Mouse (Mus musculus) limb, embryonic 14.5 days (tissue): Measurements from ENCODE around the gene Ssr3. TPM values are rescaled to one million over a fixed set of nuclear protein-coding genes. Genes with fewer than 3 reads are reported as not detected.

Source experiments
- ATAC-seq: fragments of 200-750 bp; cut with Nextera tagmentation; 2 replicates; pipeline ENCODE4 v1.8.0; 2017; ENCODE audit warnings: low read depth, moderate number of reproducible peaks, moderate TSS enrichment; ENCODE audit not compliant: low FRiP score
- DNase-seq: peaks from one replicate; pipeline ENCODE4 v3.0.0-alpha.2; 2015; ENCODE audit warnings: low spot score
- H3K27ac ChIP-seq: fragments of 300-500 bp; sonication (generic); replicated peaks from 2 replicates; pipeline ENCODE4 v1.5.1; 2014; ENCODE audit warnings: low read depth, mild to moderate bottlenecking, low read length, moderate library complexity, mixed read lengths
- H3K27me3 ChIP-seq: fragments of 300-500 bp; sonication (generic); 2 replicates; pipeline ENCODE4 v1.6.1; 2014; ENCODE audit warnings: low read length, mixed read lengths; ENCODE audit not compliant: control insufficient read depth, insufficient read depth
- H3K36me3 ChIP-seq: fragments of 300-500 bp; sonication (generic); 2 replicates; pipeline ENCODE4 v1.6.1; 2014; ENCODE audit warnings: mild to moderate bottlenecking, low read length, moderate library complexity, mixed read lengths; ENCODE audit not compliant: control insufficient read depth, insufficient read depth
- H3K4me1 ChIP-seq: fragments of 300-500 bp; sonication (generic); 2 replicates; pipeline ENCODE4 v1.6.1; 2014; ENCODE audit warnings: antibody characterized with exemption, low read length, mixed read lengths; ENCODE audit not compliant: control insufficient read depth, insufficient read depth
- H3K4me2 ChIP-seq: fragments of 300-500 bp; sonication (generic); replicated peaks from 2 replicates; pipeline ENCODE4 v1.6.1; 2014; ENCODE audit warnings: low read depth, mild to moderate bottlenecking, low read length, moderate library complexity; ENCODE audit not compliant: severe bottlenecking
- H3K4me3 ChIP-seq: fragments of 300-500 bp; sonication (generic); replicated peaks from 2 replicates; pipeline ENCODE4 v1.5.1; 2014; ENCODE audit warnings: low read length
- H3K9ac ChIP-seq: fragments of 300-500 bp; sonication (generic); 2 replicates; pipeline ENCODE4 v1.6.1; 2014; ENCODE audit warnings: mild to moderate bottlenecking, low read depth, low read length, moderate library complexity; ENCODE audit not compliant: severe bottlenecking
- H3K9me3 ChIP-seq: fragments of 300-500 bp; sonication (generic); 2 replicates; pipeline ENCODE4 v1.6.1; 2016; ENCODE audit warnings: low read length; ENCODE audit not compliant: control insufficient read depth
- POLR2A ChIP-seq: fragments of 200-500 bp; IDR thresholded peaks from 2 replicates; pipeline ENCODE4 v1.8.0; 2012; ENCODE audit warnings: inconsistent platforms, mild to moderate bottlenecking, moderate library complexity, borderline replicate concordance; ENCODE audit not compliant: insufficient read depth, insufficient read length; ENCODE audit errors: extremely low read depth
- WGBS: fragments of 180-500 bp; shearing (Covaris S2); extraction: QIAGEN DNeasy Blood & Tissue Kit; methylation state at CpG from one replicate; pipeline ENCODE4 v1.1.7; 2014; 5-methylcytosine and 5-hydroxymethylcytosine counted together
- polyA plus RNA-seq, 2 experiments: library from polyadenylated mRNA; depleted of rRNA in 1 of 2; stranded (reverse) in 1 of 2; unstranded in 1 of 2; fragments of >200 nt; fragmentation: Nextera tagmentation in 1 of 2; extraction: Ambion mirVana in 1 of 2; gene quantifications; 2 replicates each; pipeline versions ENCODE4 v1.2.1 to v1.2.3; 2012 to 2014

The Ssr3 gene
- polyA plus RNA-seq, 2 experiments, result 214 to 320 TPM

DNA sequence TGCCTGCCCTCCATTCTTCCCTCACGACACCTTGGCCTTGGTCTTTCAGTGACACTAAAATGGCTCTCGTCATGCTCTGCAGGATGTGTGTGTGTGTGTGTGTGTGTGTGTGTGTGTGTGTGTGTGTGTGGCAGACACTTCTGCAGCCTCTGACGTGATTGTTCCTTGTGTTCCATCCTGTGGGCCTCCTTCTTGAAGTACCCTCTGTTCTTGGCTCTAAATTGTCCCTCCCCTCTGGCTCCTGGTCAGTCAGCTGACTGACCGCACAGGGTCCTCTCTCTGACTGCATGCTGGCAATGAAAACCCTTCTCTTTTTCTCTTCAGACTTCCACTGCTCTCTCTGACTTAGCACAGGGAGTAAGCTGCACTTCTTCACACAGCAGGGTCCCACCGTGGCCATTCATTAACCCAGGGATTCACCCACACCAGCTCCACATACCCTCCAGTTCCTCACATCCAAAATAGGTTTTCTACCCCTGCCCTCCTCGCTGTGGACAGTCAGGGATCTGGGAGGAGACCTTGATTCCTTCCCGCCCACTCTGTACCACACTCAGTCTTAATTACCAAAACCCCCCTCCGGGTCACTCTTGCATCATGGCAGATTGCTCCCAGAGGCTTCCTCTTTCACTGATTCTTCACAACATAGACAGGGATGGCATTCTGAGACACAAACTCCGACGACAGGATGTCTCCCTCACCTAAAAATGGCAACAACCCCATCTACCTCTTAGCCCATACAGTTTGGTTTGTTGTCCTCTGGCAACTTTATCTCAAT, 39.0 kb downstream of the Ssr3 start:
- H3K4me1 ChIP-seq, result no peaks in the 10 kb centered on the region
- H3K9ac ChIP-seq, result no peak overlapping the region
- no peak overlapping the region for H3K4me2 ChIP-seq
- no peak overlapping the region for H3K4me3 ChIP-seq
- H3K9me3 ChIP-seq, result no peaks in the 10 kb centered on the region
- no peaks in the 10 kb centered on the region for H3K36me3 ChIP-seq
- no peak overlapping the region for H3K27ac ChIP-seq
- ATAC-seq (no peak), DNase-seq (no peak)
- no peak for TF ChIP-seq POLR2A
- H3K27me3 ChIP-seq, result no peaks in the 10 kb centered on the region
- 76% methylated on average over 10 of the region's 10 CpGs for WGBS

DNA sequence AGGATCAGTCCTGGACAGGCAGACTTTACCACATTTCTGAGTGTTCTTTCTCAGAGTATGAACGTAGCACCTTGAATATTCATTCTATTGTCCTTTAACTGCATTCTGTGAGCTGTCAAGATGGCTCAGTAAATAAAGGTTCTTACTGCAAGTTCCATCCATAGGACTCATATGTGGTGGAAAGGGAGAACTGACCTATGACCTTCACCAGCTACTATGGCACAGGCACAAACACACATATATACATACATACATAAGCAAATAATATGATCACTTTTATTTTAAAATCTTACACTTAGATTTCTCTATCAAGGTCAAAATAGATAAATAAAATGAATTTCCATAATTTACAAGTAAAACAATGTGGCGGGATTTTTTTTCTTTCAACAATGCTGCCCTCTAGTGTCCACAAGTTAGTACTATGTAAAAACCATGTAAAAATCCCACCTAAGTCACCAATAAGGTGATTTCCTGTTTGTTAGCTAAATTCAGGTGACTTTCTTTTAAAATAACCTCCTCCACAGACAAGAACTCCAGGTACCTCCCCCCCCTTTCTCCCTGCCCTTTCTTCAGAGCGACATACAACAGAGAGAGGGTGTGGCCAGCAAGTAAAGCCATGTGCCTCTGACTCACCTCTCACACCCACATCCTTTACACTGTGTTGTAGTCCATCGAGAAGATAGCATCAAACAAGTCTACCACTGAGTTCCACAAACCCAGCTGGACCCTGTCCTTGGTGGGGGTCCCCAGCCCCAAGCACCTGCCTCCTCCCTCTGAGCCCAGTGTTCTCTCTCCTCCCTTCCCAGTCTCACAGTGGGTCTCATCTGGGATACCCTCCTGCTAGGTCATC, 39.9 kb downstream of the Ssr3 start:
- H3K36me3 ChIP-seq, result no peaks in the 10 kb centered on the region
- no peaks in the 10 kb centered on the region for H3K4me1 ChIP-seq
- no peak for TF ChIP-seq POLR2A
- H3K27ac ChIP-seq, result no peak overlapping the region
- DNase-seq (peak; percentile 61), ATAC-seq (no peak)
- WGBS, result 42% methylated on average over 4 of the region's 4 CpGs
- H3K4me3 ChIP-seq, result no peak overlapping the region
- H3K4me2 ChIP-seq, result no peak overlapping the region
- H3K9ac ChIP-seq, result no peak overlapping the region
- no peaks in the 10 kb centered on the region for H3K27me3 ChIP-seq
- no peaks in the 10 kb centered on the region for H3K9me3 ChIP-seq

DNA sequence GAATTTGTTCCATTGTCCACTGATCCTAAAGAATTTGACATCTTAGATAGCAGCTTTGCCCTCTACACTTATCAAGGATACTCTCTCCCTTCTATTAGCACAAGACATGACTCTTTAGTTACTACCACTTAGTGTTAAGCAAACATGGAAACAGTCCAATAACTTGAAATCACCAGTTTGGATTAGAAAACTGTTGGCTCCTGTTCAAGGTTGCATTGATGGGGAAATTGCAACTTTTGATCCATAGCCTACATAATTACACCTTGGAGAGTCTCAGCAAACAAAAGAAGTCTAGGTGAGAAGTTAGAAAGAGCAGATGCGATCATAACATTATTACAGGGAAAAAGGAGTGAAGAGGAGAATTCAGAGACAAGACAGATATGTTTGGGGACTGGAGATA, 46.2 kb downstream of the Ssr3 start:
- no peak for TF ChIP-seq POLR2A
- no peak overlapping the region for H3K4me3 ChIP-seq
- 86% methylated on average over 1 of the region's 1 CpGs for WGBS
- no peak overlapping the region for H3K4me2 ChIP-seq
- H3K27me3 ChIP-seq, result no peaks in the 10 kb centered on the region
- no peak overlapping the region for H3K27ac ChIP-seq
- H3K4me1 ChIP-seq, result no peaks in the 10 kb centered on the region
- H3K36me3 ChIP-seq, result no peaks in the 10 kb centered on the region
- no peaks in the 10 kb centered on the region for H3K9me3 ChIP-seq
- no peak for ATAC-seq
- no peak for DNase-seq
- H3K9ac ChIP-seq, result no peak overlapping the region

DNA sequence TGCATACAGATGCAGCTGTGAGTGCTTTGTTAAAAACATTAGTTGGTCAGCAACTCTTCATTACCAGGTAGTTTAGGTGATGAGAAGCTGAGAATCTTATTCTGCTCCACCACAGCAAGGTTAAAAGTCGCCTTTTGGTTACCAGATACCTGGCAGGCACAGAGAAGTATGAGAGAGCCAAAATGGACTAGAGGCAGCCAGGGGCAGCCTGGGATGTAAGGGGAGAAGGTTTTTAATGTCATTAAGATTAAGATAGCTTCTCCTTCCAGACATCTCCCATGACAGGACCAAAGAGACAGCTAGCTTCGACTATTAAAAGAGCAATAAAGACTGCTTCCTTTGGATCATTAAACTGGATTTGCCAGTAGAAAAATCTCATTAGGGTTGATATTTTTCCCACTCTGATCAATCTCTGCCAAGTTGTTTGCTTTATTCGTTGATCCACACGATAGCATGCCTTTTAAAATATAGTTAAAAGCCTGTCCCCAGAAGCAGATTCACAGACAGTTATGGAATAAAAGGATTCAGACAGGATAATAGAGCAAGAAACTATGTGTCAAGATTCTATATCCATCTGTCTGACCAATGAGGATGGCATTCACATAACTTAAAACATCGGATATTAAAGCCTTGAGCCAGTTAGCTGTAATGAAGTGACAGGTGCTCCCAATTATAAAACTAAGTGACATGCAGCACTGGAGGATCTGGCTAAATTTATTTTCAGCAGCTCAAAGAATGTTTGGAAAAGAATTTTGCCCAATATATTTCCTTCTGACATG, 52.1 kb downstream of the Ssr3 start:
- peaks cover 7% of the 10 kb centered on the region for H3K4me1 ChIP-seq
- no peak for ATAC-seq
- H3K27ac ChIP-seq, result no peak overlapping the region
- H3K36me3 ChIP-seq, result no peaks in the 10 kb centered on the region
- WGBS, result 61% methylated on average over 5 of the region's 5 CpGs
- no peak overlapping the region for H3K4me3 ChIP-seq
- no peak overlapping the region for H3K4me2 ChIP-seq
- no peaks in the 10 kb centered on the region for H3K27me3 ChIP-seq
- no peak for TF ChIP-seq POLR2A
- H3K9me3 ChIP-seq, result no peaks in the 10 kb centered on the region
- no peak overlapping the region for H3K9ac ChIP-seq
- DNase-seq, result no peak

DNA sequence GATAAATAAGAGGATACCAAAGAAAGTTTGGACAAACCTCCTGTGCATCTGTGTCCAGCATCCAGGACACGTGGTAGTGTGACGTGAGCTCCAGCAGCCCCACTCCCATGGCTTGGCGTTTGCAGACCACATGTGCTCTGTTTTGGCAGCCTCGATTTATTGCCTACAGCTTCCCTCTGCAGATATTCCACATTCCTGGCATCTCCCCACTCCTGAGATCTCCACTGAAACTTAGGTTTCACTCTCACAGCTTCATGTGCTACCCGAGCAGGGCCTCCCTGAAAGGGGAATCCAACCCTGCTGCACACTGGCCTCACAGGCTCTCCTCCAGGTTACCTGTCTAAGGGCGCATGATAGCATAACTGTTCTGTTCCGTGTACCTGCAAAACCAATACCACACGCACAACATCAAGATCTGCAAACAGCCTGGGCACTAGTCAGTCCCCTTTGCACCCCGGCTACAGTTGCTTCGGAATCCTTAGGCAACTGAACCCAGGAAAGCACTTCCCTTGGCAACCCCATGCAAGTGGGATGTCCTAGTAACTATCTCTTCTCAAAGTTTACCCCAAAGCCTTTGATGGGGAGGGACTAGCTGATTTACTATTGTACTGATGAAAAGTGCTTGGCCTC, 54.5 kb downstream of the Ssr3 start:
- Histone ChIP-seq H3K4me3 (no peak overlapping the region), H3K27ac (peak overlapping the region; percentile 48; the same call in 1 of the 2 replicates), H3K4me1 (peaks cover 7% of the 10 kb centered on the region), H3K36me3 (no peaks in the 10 kb centered on the region), H3K4me2 (no peak overlapping the region; the same call in 1 of the 2 replicates), H3K9ac (no peak overlapping the region), H3K9me3 (no peaks in the 10 kb centered on the region), H3K27me3 (no peaks in the 10 kb centered on the region)
- TF ChIP-seq POLR2A, result no peak
- peak; percentile 84 for DNase-seq
- peak; percentile 90 for ATAC-seq
- 43% methylated on average over 10 of the region's 10 CpGs for WGBS

Other genes starting within 250 kb of the Ssr3 start
- gene Tiparp, start 135.8 kb upstream of the Ssr3 start, polyA plus RNA-seq (2012; rRNA removed), result 7.7 and 8.9 TPM in 2 replicates
- 29.9 and 31.4 TPM in 2 replicates for gene Tiparp, start 135.8 kb upstream of the Ssr3 start, polyA plus RNA-seq (2014; fragmentation: Nextera tagmentation; extraction: Ambion mirVana)